Mouse (Mus musculus) liver, embryonic 15.5 days (tissue): ENCODE data around the gene Zmiz2. TPM values are rescaled to one million over a fixed set of nuclear protein-coding genes. Genes with fewer than 3 reads are reported as not detected.
"Not testable (repeated sequence)": the region's sequence is repeated elsewhere in the genome, so short reads cannot be mapped to it uniquely, and the experiment has no call there.

Experiments
- ATAC-seq: fragments of 200-750 bp; cut with Nextera tagmentation; 2 replicates; pipeline ENCODE4 v1.8.0; 2017; ENCODE audit warnings: moderate number of reproducible peaks, mild to moderate bottlenecking, moderate library complexity; ENCODE audit not compliant: insufficient read depth
- H3K27ac ChIP-seq: fragments of 300-500 bp; sonication (generic); replicated peaks from 2 replicates; pipeline ENCODE4 v1.5.1; 2015; ENCODE audit warnings: mild to moderate bottlenecking, inconsistent platforms
- H3K27me3 ChIP-seq: fragments of 300-500 bp; sonication (generic); 2 replicates; pipeline ENCODE4 v1.6.1; 2015; ENCODE audit warnings: mild to moderate bottlenecking, inconsistent platforms
- H3K36me3 ChIP-seq: fragments of 300-500 bp; sonication (generic); replicated peaks from 2 replicates; pipeline ENCODE4 v1.6.1; 2015; ENCODE audit warnings: moderate library complexity, mild to moderate bottlenecking, inconsistent platforms
- H3K4me1 ChIP-seq: fragments of 300-500 bp; sonication (generic); replicated peaks from 2 replicates; pipeline ENCODE4 v1.6.1; 2015; ENCODE audit warnings: inconsistent platforms
- H3K4me2 ChIP-seq: fragments of 300-500 bp; sonication (generic); 2 replicates; pipeline ENCODE4 v1.6.1; 2015; ENCODE audit warnings: moderate library complexity, mild to moderate bottlenecking, inconsistent platforms
- H3K4me3 ChIP-seq: fragments of 300-500 bp; sonication (generic); replicated peaks from 2 replicates; pipeline ENCODE4 v1.5.1; 2015; ENCODE audit warnings: mild to moderate bottlenecking, inconsistent platforms
- H3K9ac ChIP-seq: fragments of 300-500 bp; sonication (generic); 2 replicates; pipeline ENCODE4 v1.6.1; 2015; ENCODE audit warnings: moderate library complexity, mild to moderate bottlenecking, inconsistent platforms
- H3K9me3 ChIP-seq: fragments of 300-500 bp; sonication (generic); replicated peaks from 2 replicates; pipeline ENCODE4 v1.6.1; 2016; ENCODE audit warnings: inconsistent platforms
- WGBS: fragments of 180-500 bp; shearing (Covaris S2); methylation state at CpG from one replicate; pipeline ENCODE4 v1.1.7; 2015; ENCODE audit warnings: mixed read lengths; ENCODE audit not compliant: insufficient replicate concordance; 5-methylcytosine and 5-hydroxymethylcytosine counted together
- microRNA-seq: library from miRNA; unstranded; fragments of <30 nt; microRNA quantifications from one replicate; pipeline ENCODE4, GENCODE M21; 2016
- polyA plus RNA-seq: library from polyadenylated mRNA; unstranded; fragments of >200 nt; fragmentation: Nextera tagmentation; extraction: Ambion mirVana; gene quantifications from 2 replicates; pipeline ENCODE4 v1.2.1, GENCODE M21; 2015

Zmiz2 gene
- polyA plus RNA-seq, 1 experiment from 2014 or later, result 3.5 TPM

GRCm38 (mm10) chr11:6448155-6448554, 59.3 kb downstream of the Zmiz2 start:
- H3K4me3 ChIP-seq, ATAC-seq, H3K9ac ChIP-seq: not testable (repeated sequence)

More at GRCm38 (mm10) chr11:6448155-6448554, 59.3 kb downstream of the Zmiz2 start:
- H3K4me1 ChIP-seq, result peaks cover 11% of the 10 kb centered on the region
- H3K27me3 ChIP-seq, H3K36me3 ChIP-seq, H3K9me3 ChIP-seq, H3K27ac ChIP-seq, H3K4me2 ChIP-seq: not testable (repeated sequence)
- WGBS, result 75% methylated on average over 5 of the region's 5 CpGs

Small RNA genes lying within 50 kb of the gene (microRNA-seq; reads per million reads assigned to microRNA genes)
- 1.3 reads per million for gene Mir7651

Other genes with a start within 250 kb of the Zmiz2 start
- gene A730071L15Rik, start 189.0 kb upstream of the Zmiz2 start, polyA plus RNA-seq, result 0.14 TPM in 1 of 2 replicates, not detected in the other
- 12.3 and 13.0 TPM in 2 replicates for gene Nudcd3, start 188.7 kb upstream of the Zmiz2 start, polyA plus RNA-seq
- gene Npc1l1, start 158.9 kb upstream of the Zmiz2 start, polyA plus RNA-seq, result 0.06 and 0.13 TPM in 2 replicates
- 44.0 and 44.1 TPM in 2 replicates for gene Ddx56, start 121.3 kb upstream of the Zmiz2 start, polyA plus RNA-seq
- gene Tmed4, start 114.2 kb upstream of the Zmiz2 start, polyA plus RNA-seq, result 39.8 and 41.4 TPM in 2 replicates
- gene Ogdh, start 97.4 kb upstream of the Zmiz2 start, polyA plus RNA-seq, result 89.7 and 97.6 TPM in 2 replicates
- gene Ppia, start 26.4 kb downstream of the Zmiz2 start, polyA plus RNA-seq, result 2,223 and 2,518 TPM in 2 replicates
- gene H2afv, start 55.4 kb downstream of the Zmiz2 start, polyA plus RNA-seq, result 109 and 118 TPM in 2 replicates
- 7.6 TPM in 2 replicates for gene Purb, start 86.8 kb downstream of the Zmiz2 start, polyA plus RNA-seq
- 9.4 and 9.6 TPM in 2 replicates for gene Myo1g, start 131.9 kb downstream of the Zmiz2 start, polyA plus RNA-seq
- 40.1 and 43.9 TPM in 2 replicates for gene Ccm2, start 157.8 kb downstream of the Zmiz2 start, polyA plus RNA-seq
- 5.2 and 5.3 TPM in 2 replicates for gene Nacad, start 217.0 kb downstream of the Zmiz2 start, polyA plus RNA-seq
- gene Tbrg4, start 237.0 kb downstream of the Zmiz2 start, polyA plus RNA-seq, result 31.0 and 33.3 TPM in 2 replicates
- gene Wap, start 249.6 kb downstream of the Zmiz2 start, polyA plus RNA-seq, result not detected in 2 replicates